Mouse (Mus musculus) right cerebral cortex, postnatal 25 days (tissue): ENCODE results near the gene Gm11937.
A peak's percentile ranks its signal among the peaks of the same experiment; 100 is the strongest.
"Not testable (repeated sequence)": the region's sequence is repeated elsewhere in the genome, so short reads cannot be mapped to it uniquely, and the experiment has no call there.

Experiments
- DNase-seq: peaks from one replicate; pipeline ENCODE4 v3.0.0; 2022

Gm11937 gene

DNA sequence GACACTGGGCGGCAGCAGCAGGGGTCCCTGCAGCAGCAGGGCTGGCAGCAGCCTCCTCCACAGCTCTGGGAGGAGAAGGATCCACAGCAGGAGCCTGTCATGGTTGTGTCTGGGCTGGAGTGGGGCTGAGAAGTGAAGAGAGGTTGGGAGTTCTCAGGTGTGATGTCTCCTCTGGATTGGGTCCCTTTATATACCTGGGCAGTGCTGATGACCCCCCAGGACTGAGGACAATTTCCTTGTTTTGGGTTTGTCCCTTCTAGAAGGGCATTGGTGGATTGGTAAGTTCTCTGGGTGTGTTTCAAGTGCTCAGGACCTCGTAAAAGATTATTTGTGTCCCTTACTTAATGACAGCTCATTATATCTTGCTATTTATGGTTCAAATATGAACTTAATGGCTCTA is at the start of gene Gm11937:
TSS of gene Gm11937 (minus strand) at position 101 of the 400 bp plus-strand sequence.
- DNase-seq, result not testable (repeated sequence)

GRCm38 (mm10) chr11:99659256-99659655 is 49.3 kb upstream of the Gm11937 start:
- DNase-seq, result no peak

DNA sequence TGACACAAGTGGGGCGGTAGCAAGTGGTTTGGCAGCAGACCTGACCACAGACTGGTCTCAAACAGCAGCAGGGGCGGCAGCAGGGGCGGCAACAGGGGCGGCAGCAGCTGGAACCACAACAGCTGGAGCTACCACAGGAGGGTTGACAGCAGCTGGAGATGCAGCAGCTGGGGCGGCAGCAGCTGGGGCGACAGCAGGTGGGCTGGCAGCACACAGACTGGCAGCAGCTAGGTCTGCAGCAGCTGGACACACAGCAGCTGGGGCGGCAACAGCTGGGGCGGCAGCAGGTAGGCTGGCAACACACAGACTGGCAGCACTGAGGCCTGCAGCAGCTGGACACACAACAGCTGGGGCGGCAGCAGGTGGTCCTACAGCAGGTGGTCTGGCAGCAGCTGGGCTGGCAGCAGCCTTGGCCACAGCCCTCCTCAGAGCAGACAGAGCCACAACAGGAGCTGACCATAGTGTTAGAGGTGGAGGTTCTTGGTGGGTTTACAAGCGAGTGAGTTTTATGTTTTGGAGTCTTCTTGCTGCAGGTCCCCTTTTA is 48.5 kb upstream of the Gm11937 start, which contains the start of gene Gm11563:
TSS of gene Gm11563 (minus strand) at position 494 of the 544 bp plus-strand sequence.
- DNase-seq, result not testable (repeated sequence)

DNA sequence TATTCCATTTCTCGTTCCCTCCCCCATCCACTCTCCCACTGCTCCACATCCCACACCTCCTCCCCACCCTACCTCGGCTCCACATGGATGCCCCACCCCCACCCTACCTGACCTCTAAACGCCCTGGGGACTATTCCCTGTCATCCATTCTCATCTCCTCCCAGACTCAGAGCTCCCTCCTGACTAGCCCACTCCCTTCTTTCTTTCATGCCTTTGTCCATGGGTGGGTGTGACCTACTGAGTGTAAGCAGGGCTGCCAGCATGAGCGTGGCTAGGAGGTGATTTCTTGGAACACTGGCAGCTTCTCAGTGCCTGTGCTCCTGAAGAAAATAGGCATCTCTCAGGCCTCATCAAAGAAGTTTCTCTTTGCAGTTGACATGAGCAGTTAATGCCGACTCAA is 47.1 kb upstream of the Gm11937 start:
- no peak for DNase-seq

DNA sequence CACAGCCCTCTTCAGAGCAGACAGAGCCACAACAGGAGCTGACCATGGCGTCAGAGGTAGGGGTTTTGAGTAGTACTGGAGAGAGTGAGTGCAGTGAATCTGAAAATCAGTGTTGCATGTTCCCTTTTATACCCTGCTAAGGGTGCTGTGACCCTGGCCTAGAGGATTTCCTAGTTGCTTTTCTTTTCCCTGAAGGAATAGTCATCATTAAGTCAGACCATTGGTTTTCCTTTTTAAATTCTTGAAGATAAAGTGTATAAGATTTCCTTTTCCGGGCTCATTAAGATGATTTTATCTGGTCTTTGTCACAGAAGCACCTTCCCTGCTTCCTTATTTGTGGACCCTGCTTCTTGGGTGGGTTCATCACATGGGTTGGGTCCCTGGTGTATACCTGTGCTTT is 40.1 kb upstream of the Gm11937 start, which contains the start of gene Gm11555:
TSS of gene Gm11555 (minus strand) at position 101 of the 400 bp plus-strand sequence.
- DNase-seq, result no peak

- DNase-seq, result peak; percentile 22
These were observed 36.5 kb upstream of the Gm11937 start for GRCm38 (mm10) chr11:99646444-99646843.

GRCm38 (mm10) chr11:99644351-99644750 is 34.4 kb upstream of the Gm11937 start:
- DNase-seq, result no peak

DNA sequence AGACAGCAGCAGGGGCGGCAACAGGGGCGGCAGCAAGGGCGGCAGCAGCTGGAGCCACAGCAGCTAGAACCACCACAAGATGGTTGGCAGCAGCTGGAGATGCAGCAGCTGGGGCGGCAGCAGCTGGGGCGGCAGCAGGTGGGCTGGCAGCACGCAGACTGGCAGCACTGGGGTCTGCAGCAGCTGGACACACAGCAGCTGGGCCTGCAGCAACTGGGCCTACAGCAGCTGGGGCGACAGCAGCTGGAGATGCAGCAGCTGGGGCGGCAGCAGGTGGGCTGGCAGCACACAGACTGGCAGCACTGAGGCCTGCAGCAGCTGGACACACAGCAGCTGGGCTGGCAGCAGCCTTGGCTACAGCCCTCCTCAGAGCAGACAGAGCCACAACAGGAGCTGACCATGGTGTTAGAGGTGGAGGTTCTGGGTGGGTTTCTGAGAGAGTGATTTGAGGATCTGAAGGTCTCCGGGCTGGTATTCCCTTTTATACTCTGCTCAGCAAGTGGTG is 33.7 kb upstream of the Gm11937 start, which contains the start of gene Krtap4-7:
TSS of gene Krtap4-7 (minus strand) at position 455 of the 505 bp plus-strand sequence.
- not testable (repeated sequence) for DNase-seq

- no peak for DNase-seq
These were observed 30.9 kb upstream of the Gm11937 start for GRCm38 (mm10) chr11:99640926-99641325.

GRCm38 (mm10) chr11:99637086-99637485 is 27.1 kb upstream of the Gm11937 start:
- DNase-seq, result no peak

GRCm38 (mm10) chr11:99634653-99635134 is 24.7 kb upstream of the Gm11937 start, which contains the start of gene Krtap4-2:
Gene Krtap4-2 (minus strand): TSS chr11:99635084.
- no peak for DNase-seq

DNA sequence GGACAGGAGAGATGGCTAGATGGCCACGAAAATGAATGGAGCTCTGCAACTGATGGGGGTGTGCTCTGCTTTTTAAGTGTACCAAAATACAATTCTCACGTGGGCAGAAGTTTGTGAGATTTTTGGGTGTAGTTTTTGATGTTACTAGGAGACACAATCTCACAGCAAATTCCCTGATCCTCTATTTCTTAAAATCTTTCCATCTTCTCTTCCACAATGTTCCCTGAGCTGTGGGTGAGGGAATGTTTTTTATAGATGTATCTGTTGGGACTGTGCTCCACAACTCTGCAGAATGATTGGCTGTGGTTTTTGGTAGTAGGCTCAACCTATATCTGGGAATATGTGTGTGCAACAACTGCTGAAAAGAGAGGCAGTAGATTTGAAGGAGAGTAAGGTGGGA is 23.3 kb upstream of the Gm11937 start:
- DNase-seq, result no peak

GRCm38 (mm10) chr11:99630890-99631289 is 20.9 kb upstream of the Gm11937 start:
- no peak for DNase-seq

DNA sequence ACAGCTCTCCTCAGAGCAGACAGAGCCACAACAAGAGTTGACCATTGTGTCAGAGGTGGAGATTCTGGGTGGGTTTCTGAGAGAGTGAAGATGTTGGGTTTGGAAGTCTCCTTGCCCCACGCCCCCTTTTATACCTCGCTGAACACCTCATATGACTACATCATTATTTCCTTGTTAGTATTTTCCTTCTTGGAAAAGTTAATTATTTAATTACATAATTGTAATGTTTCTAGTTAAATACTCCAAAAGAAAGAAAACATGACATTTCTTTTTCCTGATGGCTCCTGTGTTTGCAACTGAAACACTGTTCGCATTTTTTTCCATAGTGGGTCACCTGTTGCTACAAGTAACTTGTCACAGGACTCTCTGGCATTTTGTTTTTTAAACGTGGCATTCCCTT is 18.1 kb upstream of the Gm11937 start, which contains the start of gene Krtap4-1:
TSS of gene Krtap4-1 (minus strand) at position 101 of the 400 bp plus-strand sequence.
- no peak for DNase-seq

- DNase-seq, result no peak
These were observed 10.3 kb upstream of the Gm11937 start, which contains the start of gene Gm11562 for GRCm38 (mm10) chr11:99620335-99620734. Gene Gm11562 (minus strand): TSS chr11:99620435.

DNA sequence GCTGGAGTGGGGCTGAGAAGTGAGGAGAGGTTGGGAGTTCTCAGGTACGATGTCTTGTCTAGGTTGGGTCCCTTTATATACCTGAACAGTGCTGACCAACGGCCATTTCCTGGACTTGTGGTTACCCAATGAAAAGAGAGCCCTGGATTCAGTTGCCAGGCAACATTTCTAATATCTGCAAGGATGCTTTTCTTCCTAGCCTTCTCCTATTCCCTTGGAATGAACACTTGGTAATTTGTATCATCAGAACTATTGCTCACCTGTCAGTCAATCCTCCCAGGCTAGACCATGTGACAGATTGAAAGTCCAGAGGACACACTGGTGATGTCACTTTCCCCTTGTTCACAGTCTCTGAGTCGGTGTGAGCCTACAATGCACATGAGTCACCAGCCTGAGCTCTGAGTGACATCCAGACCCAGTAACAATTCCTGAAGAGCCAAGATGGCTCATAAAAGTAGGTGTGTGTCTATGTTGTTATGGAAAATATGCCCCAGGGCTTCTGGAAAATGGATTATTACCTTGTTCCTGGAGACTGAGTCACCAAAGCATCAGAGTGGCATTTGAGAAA is 4.9 kb upstream of the Gm11937 start, which contains the start of gene Krtap2-4:
TSS of gene Krtap2-4 (minus strand) at position 51 of the 568 bp plus-strand sequence.
- DNase-seq, result no peak

DNA sequence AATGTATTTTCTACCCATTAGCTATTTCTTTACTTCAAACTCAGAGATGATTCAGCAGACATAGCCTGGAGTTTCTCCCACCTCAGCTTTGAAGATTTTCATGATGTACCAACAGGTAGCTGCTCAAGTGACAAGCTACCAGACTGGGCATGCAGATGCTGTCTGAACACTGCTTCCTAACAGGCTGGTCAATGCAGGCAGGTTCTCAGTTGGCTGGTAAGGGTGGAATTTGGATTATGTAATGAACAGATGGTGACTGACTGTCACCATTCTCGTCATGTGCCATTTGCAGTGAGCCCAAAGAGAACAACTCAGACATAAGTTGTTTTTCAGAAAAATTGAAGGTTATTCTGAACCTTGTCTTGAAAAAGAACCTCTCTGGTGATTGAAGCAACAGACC is 863 bp downstream of the Gm11937 start:
- peak; percentile 20 for DNase-seq

DNA sequence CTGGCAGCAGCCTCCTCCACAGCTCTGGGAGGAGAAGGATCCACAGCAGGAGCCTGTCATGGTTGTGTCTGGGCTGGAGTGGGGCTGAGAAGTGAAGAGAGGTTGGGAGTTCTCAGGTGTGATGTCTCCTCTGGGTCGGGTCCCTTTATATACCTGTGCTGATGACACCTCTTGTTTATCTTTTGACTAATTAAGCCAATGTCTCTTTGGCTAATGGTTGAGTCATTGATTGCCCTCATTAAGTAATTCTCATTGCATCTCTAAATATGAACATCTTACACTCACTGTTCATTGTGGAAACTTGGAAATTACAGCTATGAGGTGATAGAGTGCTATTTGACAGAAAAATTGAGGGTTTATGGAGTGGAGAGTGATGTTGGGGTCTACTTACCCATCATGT is 6.8 kb downstream of the Gm11937 start, which contains the start of gene Gm11938:
TSS of gene Gm11938 (minus strand) at position 101 of the 400 bp plus-strand sequence.
- DNase-seq, result not testable (repeated sequence)

DNA sequence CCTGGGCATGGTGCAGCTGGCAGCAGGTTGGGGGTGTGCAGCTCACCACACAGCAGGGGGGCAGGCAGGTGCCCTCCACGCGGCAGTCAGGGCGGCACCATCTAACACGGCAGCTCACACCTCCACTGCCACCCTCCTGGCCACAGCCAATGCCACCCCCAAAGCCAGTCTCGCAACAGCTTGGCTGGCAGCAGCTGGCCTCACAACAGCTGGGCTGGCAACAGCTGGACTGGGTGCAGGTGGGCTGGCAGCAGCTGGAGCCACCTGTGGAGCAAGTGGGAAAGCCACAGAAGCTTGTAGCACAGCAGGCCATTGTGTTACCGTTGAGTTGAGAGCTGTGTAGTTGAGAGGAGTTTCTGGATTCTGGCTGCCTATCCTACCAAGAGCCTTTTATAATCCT is 12.2 kb downstream of the Gm11937 start, which contains the start of gene Krtap9-3:
TSS of gene Krtap9-3 (minus strand) at position 364 of the 400 bp plus-strand sequence.
- not testable (repeated sequence) for DNase-seq

DNA sequence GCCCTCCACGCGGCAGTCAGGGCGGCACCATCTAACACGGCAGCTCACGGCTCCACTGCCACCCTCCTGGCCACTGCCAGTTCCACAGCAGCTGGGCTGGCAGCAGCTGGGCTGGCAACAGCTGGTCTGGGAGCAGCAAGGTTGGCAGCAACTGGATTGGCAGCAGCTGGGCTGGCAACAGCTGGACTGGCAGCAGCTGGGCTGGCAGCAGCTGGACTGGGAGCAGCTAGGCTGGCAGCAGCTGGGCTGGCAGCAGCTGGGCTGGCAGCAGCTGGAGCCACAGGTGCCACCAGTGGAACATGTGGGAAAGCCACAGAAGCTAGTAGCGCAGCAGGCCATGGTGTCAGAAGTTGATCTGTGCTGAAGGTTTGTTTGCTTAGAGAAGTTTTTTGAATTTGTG is 19.0 kb downstream of the Gm11937 start, which contains the start of gene Krtap1-3:
TSS of gene Krtap1-3 (minus strand) at position 359 of the 400 bp plus-strand sequence.
- no peak for DNase-seq

- no peak for DNase-seq
These were observed 24.9 kb downstream of the Gm11937 start for GRCm38 (mm10) chr11:99585096-99585495.

GRCm38 (mm10) chr11:99583245-99583704 is 26.7 kb downstream of the Gm11937 start, which contains the start of gene Krtap1-4:
Gene Krtap1-4 (minus strand): TSS chr11:99583654.
- DNase-seq, result no peak

DNA sequence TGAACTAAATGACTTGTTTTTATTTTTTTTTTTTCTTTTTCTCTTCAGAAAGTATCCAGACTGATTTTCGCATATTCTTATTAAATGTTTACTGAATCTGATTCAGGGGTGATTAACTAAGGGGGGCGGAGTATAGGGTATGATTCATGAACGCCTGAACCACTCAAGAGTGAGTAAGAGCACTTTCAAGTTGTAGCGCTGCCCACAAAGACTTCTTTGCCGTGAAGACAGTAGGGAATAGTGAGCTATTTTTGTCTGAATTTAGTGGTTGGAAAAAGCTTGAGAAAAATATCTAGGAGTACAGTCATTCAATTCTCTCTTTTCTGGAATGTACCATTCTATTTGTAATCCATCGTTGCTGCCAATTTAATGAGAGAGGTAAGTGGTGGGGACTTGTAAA is 28.4 kb downstream of the Gm11937 start:
- DNase-seq, result no peak
